Mouse (Mus musculus) left cerebral cortex, adult 8-10 months (tissue): ENCODE measurements around the gene Eif4ebp2. TPM values are rescaled to one million over a fixed set of nuclear protein-coding genes. Genes with fewer than 3 reads are reported as not detected.
A peak's percentile ranks its signal among the peaks of the same experiment; 100 is the strongest.
"Not testable (repeated sequence)": the region's sequence is repeated elsewhere in the genome, so short reads cannot be mapped to it uniquely, and the experiment has no call there.

Experiments
- DNase-seq, 2 experiments: peaks; one replicate each; pipeline ENCODE4 v3.0.0; 2022; ENCODE audit warnings: low spot score in 2 of 2
- total RNA-seq, 4 experiments: library from RNA; stranded (reverse); gene quantifications; 2 replicates each; pipeline ENCODE4 v1.2.4; 2022

Gene Eif4ebp2
- total RNA-seq, 4 experiments from 2014 or later: 42.8 to 45.8 (median 44.4) TPM

DNA sequence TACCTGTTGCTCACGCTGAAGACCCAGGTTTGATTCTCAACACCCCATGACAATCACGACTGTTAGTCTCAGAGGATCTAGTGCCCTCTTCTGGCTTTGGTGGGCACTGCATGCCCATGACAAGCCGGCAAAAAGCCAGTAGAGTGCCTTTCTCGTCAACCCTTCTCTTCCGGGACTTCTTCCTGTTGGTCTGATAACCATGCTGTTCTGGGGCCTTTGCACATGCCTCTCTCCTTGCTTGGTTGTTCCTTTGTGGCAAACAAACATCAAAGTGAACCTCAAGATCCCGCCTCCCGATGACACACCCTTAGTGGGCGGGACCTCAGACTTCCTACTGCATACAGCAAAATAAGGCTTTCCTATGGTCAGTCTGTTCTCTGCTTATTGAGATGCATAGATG is 13.8 kb upstream of the Eif4ebp2 start:
- no peak for DNase-seq

DNA sequence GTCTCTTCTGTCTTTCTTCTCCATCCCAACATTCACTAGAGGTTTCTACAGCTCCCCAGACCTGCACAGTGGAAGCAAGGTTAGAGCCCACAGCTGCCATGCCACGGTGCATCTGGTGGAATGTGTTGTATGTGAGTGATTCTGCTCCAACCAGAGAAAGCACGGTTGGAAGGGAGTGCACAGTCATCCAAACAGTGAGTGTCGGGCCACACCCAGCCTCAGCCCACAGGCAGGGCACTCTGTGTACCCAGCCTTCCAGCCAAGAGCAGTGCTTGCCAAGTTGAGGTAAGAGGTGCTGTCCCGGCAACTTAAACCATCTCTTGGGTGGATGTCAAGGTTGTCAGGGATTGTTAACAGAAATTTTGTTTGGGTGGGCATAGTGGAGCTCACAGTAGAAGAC is 12.5 kb upstream of the Eif4ebp2 start:
- DNase-seq: no peak

DNA sequence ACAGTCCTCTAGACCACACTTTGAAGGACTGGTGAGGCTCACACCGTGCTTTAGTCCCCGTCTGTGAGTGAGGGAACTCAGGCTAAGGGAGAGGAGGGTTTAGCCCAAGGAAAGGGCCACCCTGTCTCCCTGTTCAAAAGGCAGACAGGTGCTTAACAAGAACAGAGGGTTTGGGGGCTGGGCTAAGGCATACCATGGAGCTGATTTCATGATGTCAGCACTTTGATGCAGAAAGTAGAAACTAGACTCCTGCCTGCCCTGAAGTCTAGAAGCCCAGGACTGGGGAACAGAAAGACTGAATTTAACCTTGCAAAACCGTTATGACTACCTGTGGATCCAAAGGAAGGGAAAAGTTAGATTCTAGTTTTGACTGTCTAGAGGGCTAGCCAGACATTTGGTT is 4.7 kb upstream of the Eif4ebp2 start:
- no peak for DNase-seq

DNA sequence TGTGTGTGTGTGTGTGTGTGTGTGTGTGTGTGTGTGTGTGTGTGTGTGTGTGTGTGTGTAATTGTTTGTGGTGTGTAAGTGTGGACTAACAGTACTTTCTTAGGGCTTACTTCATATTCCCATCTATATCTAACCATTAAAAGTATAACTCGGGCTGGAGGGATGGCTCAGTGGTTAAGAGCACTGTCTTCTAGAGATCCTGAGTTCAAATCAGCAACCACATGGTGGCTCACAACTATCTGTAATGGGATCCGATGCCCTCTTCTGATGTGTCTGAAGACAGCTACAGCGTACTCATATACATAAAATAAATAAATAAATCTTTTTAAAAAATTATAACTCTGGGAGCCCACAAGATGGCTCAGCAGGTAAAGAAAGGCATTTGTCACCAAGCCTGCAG is 710 bp upstream of the Eif4ebp2 start:
- DNase-seq: not testable (repeated sequence)

DNA sequence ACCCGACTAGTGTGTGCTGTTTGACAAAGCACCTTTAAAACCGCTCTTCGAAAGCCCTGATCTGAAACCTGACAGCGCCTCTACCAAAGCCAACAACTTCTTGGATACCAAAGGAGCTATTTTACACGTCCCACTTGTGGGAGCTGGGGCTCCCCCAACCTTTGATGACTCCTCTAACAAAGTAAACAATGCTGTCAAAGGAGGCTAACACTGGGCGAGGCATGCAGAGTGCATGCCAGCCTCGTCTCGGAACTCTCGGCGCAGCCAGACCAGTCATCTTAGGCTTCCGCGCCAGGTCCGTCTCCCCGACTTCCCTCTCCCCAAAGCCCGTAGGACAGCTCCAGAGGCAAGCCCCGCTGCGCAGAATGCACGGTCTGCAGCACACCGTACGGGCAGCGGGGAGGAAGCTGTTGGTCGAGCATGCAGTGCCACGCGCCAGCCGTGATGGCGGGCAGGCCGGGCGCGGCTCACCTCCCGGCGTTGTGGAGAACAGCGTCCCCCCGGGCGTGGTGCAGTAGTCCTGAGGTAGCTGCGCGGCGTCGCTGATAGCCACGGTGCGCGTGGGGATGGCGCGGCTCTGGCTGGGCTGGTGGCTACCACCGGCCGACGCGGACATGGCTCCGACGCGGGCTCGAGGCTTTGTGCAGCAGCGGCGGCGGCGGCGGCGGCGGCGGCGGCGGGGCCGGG is 387 bp downstream of the Eif4ebp2 start:
- DNase-seq: peak; percentile 32 to 47

DNA sequence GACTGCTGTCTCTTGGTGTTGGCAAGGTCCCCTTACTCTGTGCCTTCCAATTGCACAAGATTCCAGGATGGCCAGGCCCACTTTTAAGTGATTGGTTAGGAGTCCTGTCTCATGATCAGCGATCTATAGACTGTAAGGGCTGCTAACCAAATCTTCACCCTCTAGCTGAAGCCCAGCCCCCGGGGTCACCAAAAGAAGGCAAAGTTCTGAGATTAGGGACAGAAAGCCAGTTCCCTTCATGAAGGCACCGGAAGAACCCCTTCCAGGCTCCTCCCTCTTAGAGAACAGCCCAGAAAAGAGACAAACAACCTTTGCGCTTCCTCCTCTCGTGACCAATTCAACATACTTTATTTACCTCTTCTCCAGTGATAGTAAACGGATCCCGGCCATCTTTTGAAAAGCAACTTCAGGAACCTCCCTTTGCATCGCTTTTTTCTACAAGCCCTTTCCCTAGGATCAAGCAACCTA is 964 bp downstream of the Eif4ebp2 start:
- no peak for DNase-seq

DNA sequence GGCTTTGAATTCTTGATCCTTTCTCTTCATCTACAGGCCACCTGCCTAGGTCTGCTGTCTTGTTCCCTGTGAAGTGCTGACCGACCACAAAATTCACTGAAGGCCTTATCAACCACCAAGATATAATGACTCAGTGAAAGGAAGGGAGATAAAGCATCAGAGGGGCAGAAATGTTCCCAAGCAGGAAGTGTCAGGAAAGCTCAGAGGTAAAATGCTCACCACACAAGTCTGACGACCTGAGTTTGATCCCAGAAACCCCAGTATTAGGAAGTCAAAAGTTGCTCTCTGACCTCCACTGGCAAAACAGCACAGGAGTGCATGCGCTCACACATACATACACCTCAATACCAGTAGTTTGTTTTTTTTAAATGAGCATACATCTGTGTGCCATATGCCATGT is 3.6 kb downstream of the Eif4ebp2 start:
- no peak for DNase-seq

DNA sequence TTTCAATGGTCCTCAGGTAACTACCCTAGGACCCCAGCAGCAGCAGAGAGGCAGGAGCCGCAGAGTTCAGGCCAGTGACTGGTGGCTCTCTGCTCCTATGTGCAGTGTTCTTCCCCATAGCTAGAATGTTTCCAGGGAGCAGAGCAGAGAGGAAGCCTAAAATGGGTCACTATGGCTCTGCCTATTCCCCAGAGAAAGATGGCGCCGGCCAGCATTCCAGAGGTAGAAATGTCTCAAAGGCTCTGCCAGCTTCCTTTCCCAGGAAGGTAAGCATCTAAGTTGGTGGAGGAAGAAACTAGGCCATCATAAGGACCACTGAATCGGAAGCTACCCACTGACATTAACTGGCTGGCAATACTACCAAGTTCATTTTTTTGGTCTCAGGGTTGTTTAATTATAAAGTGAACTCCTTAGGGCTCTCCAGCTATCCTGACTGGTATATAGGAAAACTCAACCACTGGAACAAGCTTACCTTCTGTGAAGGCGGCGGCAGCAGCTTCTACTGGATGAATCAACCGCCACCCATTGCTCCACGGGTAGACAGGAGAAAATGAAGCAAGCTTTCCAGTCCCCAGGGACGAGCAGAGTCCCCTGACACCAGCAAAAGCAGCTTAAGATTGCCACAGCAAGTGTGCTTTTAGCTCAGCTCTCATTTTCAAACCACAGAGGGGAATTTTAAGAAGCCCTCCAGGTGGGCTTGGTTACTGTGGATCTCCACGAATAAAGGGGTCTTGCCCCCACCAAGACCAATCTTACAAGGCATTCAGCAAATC is 4.7 kb downstream of the Eif4ebp2 start:
- DNase-seq: no peak

DNA sequence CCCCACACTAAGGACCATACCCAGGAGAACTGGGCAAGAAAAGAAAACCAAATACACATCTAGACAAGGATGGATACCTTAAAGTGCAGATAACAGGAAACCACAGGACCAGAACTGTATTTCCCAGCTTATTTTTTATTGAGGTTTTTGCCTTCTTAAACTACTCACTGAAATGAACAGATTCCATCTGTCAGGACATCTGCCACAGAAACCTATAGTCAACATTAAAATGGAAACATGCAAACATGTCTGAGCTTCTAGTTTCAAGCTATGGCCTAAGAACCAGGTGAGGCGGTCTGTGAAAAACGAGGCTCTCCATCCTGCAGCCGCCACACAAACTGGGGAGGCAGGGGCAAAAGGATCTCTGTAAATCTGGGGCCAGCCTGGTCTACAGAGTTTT is 7.4 kb downstream of the Eif4ebp2 start:
- DNase-seq: no peak

DNA sequence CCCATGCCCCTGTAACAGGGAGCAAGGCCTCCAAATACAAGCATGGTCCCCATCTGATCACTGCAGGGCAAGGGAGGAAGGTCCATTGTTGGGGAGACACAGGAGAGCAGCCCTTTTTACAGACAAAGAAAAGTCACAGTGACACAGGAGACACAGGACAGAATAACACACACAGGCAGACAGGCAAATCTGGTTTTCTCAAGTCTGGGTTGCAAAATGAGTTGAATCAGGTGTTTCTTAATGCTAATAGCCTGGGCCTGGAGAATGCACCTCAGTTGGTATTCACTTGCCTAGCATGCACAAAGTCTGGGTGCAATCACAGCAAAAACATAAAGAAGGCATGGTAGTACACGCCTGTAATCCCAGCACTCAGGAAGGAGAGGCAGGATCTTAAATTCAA is 8.6 kb downstream of the Eif4ebp2 start:
- no peak for DNase-seq

DNA sequence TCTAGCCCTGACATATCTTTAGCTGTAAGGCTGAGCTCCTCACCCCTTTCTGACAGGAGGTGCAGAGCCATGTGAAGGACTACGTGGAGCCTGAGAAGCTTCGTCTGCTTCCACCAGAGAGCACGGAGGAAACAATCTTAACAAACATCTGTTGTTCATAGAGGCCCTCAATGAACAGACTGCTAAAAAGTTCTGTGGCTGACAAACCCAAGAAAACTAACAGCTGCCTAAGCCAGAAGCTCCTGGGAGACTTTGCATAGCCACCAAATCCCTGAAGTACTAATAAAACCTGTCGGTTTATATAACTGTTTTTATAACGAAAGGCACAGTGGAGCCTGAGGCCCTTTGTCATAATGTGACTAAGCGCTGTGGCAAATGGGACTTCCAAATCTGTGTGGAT is 9.0 kb downstream of the Eif4ebp2 start:
- DNase-seq: no peak

DNA sequence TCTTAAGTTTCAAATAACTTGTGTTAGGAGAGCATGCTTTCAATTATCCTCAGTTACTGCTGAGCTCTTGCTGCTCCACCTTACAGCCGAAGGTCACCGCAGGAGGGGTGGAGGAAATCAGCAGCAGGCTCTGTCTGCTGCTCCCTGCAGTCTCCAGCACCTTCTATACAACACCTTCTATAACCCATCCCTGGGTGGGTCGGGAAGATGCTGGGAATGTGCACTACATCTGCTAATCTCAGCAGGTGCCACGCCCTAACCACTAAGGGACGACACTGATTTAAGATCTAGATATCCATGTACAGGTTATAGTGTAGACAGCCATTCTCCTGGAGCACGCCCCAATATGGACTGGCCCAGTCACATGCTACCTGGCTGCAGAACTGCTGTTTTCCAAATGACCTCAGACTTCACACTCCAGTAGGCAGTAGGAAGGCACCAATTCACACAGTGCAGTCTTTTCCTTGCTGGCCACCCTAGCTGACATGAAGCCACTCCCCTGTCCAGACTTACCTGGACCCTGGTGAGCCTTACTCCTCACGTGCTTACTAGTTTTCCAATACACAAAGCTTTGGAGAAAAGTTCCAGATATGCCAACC is 12.2 kb downstream of the Eif4ebp2 start:
- no peak for DNase-seq

DNA sequence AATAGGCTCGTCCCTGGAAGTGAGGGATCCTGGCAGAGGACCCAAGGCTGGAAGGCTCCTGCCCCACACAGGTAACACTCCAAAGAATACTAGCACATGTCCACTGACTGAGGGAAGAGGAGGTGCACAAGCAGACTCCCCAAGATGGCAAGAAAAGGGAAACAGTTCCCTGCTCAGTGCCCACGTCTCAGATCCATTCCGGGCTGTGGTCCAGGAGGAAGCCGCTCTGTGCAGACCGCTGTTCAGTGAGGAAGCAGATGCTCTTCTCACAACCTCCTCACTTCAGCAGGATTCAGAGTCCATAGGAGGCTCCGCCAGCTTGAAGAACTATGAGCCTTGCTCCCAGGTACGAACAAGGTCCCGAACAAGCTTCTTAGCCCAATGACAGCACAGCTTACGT is 21.1 kb downstream of the Eif4ebp2 start:
- DNase-seq: peak; percentile 32 to 81

DNA sequence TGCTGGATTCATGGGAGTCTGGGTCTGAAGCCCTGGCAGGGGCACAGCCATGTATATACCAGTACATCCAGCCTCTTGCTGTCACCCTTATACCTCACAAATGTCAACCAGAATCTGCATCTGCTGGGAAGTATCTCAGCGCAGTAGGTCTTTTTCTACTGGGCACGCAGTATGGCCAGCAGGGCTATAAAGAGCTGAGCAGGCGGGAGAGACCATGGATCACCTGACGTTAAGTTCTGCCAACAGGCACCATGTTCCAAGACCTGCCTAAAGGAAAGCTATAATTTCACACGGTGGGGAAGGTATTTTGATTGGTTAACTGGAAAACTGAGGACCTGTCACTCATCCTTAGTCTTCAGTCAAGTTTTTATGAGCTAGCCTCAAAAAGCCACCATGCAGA is 23.4 kb downstream of the Eif4ebp2 start:
- no peak for DNase-seq

DNA sequence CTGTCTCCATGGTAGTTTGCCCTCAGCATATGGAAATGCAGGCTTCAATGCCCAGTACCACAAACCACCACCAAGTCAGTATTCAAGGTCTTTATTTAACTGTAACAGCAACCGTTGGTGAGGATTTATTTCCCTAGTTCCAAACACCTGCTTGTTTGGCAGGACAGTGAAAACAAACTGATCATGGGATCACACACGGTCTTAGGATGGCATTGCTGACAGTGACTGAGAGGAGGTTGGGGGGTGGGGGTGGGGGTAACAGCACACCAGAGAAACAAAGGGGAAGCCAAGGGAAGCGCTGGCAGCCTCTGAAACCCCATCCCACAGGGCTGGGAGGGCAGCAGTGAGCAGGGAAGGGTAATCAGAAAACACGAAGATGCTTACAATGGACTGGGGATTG is 24.0 kb downstream of the Eif4ebp2 start:
- no peak for DNase-seq

DNA sequence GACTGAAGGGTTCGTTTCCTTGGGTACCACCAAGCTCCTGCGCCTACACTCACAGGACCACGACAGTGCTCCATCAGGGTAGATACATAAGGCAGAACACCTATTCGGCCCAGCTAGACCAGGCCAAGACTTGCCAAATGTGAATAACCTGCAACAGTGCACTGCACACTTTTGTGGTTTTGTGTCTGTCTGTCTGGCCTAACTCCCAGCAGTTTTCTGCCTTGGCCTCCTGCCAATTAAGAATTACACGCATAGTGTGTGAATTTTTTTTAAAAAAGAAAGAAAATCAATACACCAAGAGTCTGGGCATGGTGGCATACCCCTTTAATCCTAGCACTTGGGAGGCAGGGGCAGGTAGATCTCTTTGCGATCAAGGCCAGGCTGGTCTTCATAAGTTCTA is 24.5 kb downstream of the Eif4ebp2 start:
- DNase-seq: no peak

DNA sequence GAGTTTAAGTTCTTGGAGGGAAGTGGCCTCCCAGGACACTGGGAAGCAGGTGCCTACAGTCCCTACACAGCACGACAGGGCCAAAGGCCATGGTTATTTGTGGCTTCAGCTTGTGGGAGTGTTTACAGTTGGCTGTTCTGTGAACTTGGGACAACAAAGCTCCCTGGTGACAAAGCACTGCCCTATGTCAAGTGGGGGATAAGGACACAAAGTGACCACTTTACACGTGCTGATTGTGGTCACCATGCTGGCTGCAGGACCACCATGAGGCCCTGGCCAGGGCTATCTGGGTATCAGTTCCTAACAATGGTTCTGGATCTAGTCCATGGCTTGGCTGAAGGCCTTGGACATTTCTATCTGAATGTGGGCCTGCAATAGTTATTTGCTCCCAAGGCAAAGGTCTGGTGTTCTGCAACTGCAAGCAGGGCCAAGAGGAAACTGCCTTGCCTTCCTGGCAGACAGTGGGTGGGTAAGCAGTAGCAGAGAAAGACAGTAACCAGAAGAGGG is 26.2 kb downstream of the Eif4ebp2 start:
- DNase-seq: no peak

DNA sequence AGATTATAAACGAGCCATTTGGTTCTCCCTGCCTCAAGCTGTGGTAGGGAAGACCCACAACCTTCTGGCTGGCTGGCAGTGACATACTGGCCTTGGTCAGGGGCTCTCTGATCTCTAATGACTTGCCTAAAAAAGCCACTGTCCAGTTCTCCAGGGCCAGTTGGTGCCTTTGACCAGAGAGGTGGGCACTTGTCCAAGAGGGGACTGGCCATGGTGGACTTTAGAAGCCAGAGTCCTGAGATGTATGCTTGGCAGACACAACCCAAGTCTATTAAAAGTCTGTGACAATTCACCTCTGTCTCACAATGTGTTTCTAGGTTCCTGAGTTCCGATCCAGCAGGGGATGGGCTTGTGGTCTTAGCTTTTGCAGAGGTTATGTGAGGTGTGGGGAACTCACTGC is 27.4 kb downstream of the Eif4ebp2 start:
- DNase-seq: no peak

DNA sequence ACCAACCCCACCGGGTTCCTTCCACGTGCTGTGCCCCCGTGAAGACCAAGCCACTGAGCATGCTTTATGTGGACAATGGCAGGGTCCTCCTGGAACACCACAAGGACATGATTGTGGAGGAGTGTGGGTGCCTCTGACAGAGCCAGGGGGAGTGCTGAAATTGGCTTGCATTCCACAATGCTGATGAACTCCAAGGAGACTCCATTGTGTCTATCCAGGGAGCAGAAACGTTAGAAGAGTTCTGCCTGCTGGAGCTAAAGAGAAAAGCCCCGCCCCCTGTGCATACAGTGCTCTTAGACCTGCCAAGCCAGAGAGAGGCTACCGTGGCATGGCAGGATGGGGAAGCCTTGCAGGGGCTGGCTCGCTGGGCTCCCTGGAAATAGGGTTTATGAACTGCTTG is 28.0 kb downstream of the Eif4ebp2 start:
- DNase-seq: no peak

DNA sequence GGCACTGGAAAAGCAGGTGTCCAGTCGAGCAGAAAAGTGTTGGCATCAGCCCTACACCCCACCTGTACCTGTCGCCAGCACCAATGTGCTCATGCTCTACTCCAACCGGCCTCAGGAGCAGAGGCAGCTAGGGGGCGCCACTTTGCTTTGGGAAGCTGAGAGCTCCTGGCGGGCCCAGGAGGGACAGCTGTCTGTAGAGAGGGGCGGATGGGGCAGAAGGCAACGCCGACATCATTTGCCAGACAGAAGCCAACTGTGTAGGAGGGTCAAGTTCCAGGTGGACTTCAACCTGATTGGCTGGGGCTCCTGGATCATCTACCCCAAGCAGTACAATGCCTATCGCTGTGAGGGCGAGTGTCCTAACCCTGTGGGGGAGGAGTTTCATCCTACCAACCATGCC is 29.2 kb downstream of the Eif4ebp2 start:
- DNase-seq: no peak

DNA sequence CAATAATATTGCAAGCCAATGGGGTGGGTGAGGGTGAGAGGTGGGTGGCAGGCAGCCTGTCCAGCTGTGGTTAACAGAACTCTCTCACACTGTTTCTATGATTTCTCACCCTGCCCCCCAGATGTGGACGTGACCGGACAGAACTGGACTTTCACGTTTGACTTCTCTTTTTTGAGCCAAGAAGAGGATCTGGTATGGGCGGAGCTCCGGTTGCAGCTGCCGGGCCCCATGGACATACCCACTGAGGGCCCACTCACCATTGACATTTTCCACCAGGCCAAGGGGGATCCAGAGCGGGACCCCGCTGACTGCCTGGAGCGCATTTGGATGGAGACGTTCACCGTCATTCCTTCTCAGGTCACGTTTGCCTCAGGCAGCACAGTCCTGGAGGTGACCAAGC is 29.6 kb downstream of the Eif4ebp2 start:
- DNase-seq: no peak

DNA sequence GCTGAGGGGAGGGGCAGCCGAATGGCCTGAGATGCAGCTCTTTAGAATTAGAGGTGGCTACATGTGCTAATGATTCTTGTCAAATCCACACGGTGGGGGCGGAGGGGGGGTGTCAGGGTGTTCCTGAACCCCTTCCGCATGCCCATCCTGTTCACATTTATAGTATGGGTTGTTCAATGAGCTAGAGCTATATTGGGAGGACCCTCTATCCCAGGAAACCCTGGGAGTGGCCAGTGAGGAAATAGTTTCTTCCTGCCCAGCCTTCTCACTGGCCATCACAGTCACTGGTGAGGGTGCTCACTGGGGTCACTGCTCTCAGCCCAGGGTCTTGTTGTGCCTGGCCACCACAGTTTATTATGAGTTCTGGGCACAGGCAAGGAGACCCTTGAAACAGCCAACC is 32.5 kb downstream of the Eif4ebp2 start:
- DNase-seq: no peak
